Mouse (Mus musculus) urinary bladder, adult 2 months (tissue): Measurements from ENCODE around the gene Zfp385b. TPM values are rescaled to one million over a fixed set of nuclear protein-coding genes. Genes with fewer than 3 reads are reported as not detected.
"Not testable (repeated sequence)": the region's sequence is repeated elsewhere in the genome, so short reads cannot be mapped to it uniquely, and the experiment has no call there.

Source experiments
- DNase-seq: peaks from one replicate; pipeline ENCODE4 v3.0.0; 2022; ENCODE audit warnings: low spot score
- polyA plus RNA-seq: library from polyadenylated mRNA; depleted of rRNA; stranded (reverse); fragments of >200 nt; gene quantifications from 2 replicates; pipeline ENCODE4 v1.2.3, GENCODE M21; 2012

The Zfp385b gene
- polyA plus RNA-seq, 1 experiment = 2.0 TPM

DNA sequence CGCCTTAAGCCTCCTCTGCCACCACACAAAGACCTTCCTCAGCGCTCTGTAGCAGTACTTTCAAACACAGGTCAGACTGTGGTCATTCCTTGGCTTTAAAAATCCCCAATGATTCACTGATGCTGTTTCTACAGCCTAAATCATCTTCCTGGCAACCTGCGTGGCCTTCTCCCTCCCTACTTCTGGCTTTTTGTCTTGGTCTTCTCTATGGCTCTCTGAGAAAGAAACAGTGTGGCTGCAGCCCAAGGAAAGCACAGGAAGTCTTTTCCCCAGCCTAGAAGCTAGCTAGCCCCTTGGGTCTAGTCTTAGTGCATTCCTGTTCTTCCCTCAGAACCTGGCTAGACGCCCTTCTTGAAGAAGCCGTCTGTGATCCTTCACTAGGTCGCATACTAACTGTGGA, 359.4 kb downstream of the Zfp385b start:
- no peak for DNase-seq

GRCm38 (mm10) chr2:77458431-77458830, 361.0 kb downstream of the Zfp385b start:
- no peak for DNase-seq

- DNase-seq = no peak
Measured at GRCm38 (mm10) chr2:77457120-77457519, 362.3 kb downstream of the Zfp385b start.

DNA sequence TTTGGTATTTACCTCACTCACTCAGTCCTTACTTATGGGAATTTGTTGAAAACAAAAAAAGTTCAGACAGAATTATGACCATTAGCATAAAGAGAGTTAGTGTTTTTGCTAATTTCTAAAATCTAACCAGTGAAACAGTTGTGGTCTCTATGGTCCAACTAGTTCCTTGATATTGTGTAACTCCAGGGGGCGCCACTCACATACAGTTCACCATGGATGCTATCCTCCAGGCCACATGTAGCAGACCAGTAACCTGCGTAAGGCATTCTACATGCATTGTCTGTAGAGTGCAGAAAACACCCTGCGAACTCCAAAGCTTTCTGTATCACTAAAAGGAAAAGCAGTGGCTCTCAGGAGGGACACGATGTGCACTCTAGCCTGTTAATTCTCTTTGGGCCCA, 362.8 kb downstream of the Zfp385b start:
- no peak for DNase-seq

DNA sequence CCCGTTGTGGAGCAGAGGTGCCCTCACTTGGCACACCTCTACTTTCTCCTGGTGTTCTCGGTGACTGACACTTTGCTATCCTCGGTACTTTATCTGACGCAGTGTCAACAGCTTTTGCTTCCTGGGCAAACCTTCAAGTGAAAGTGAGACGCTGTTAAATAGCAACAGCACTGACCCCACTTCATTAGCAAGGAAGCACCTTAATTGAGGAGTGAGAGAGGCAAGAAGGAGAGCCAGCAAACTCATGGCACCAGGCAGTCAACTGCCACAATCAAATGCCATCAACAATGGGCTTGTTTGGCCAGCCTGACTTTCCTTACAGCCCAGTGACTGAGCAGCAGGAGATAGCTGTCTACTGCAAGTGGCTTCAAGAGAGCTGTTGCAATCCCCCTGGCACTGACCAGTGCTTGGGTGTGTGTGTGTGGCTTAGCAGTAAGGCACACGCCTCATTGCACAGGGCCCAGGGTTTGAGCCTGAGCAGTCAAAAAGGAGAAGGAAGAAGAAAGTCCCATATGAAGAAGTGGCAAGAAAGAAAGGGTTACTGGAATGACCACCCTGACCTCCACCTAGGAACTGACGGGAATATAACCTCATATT, 365.0 kb downstream of the Zfp385b start:
- DNase-seq = no peak

GRCm38 (mm10) chr2:77453786-77454185, 365.7 kb downstream of the Zfp385b start:
- no peak for DNase-seq

DNA sequence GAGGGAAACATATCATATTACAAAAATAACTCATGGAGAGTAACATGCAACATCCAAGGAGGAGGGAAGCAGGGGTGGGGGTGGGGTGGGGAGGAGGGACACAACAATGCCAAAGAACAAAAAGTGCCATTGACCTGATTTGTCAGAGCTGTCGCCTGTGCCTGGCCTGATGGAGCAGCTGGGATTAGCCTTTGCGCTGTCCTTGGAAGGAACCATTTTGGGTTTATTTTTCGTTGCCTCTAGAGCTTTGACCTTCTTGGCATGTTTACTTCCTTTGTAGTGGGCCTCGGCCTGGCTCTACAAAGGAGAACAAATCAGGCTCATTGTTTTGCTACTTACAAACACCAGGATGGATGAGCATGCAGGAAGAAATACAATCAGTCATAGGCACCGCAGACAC, 369.4 kb downstream of the Zfp385b start:
- DNase-seq = not testable (repeated sequence)

DNA sequence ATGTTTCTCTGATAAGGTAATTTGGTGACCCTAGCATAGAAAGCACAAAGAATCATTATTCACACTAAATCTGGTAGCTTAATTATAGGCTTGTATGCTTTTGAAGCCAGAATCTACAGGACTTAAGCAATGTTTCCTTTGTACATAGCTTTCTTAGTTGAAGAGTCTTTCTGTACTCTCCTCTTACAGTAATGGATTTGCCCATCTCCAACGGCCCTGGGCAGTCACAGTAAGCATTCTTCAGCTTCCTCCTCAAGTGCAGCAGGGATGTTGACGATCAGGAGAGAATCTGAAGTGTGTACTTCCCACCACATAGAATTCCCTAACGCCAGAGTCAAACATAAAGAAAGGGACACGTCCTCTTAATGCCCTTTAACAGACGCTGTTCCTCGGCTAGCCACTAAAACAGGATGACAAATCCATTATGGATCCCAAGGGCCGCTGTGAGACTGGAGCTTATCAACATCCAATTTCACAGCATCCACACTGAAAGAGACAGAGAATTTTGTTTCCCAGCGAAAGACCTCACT, 370.4 kb downstream of the Zfp385b start:
- no peak for DNase-seq

- DNase-seq = no peak
Measured at GRCm38 (mm10) chr2:77444282-77444681, 375.2 kb downstream of the Zfp385b start.

DNA sequence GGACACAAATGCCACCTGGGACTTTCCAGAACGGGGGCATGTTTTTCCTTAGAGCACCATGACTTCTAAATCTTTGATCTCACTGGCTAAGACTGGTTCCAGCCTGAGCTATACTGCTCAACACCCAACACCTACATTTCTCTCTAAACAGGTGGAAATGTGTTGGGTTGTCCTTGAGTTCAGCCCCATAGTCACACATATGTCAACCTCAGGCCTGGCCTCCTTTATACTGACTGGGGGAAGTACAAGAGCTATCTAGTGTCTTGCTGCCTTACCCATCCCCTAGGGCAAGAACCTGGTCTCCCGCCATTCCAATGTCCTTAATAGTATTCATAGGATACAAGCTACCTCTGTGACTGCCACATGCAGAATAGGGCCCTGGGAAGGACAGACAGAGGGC, 378.8 kb downstream of the Zfp385b start:
- no peak for DNase-seq

- DNase-seq = no peak
Measured at GRCm38 (mm10) chr2:77436241-77436759, 383.1 kb downstream of the Zfp385b start.

GRCm38 (mm10) chr2:77419476-77419875, 400.0 kb downstream of the Zfp385b start:
- DNase-seq = no peak

- DNase-seq = no peak
Measured at GRCm38 (mm10) chr2:77418078-77418477, 401.4 kb downstream of the Zfp385b start.

DNA sequence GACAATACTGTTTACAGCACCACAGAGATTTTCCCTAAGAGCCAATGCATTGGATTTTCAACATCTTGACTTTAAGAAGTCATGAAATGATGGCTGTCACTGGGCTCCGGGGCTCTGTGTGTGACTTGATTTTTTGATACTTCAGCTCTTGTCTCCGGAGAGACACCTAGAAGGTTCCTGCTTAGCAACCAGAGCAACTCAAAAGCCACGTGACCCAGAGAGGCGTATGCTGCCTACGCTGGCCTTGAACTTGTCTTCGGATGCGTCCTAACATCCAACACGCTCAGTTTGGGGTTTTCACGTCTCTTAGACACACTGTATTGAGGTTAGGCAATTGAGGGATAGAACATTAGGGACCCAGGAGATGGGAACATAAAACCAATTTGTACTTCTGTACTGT, 407.3 kb downstream of the Zfp385b start:
- no peak for DNase-seq

DNA sequence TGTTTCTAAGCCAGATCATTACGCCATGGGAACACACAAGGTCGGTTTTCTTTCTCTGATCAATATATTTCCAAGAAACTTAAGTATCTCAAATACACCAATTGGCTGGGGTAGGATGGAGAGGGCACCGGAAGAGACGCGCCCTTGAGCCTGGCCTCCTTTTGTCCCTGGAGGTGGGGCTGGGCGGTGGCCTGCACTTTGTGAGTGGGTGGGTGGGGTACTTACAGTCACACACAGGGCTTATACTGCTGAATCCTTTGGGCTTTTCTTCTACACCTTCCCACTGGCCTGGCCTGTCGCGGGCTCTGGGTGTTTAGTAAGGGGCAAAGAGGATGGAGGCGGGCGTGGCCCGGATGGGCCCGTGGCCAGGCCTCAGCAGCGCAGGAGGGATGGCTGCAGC, 407.8 kb downstream of the Zfp385b start:
- no peak for DNase-seq

- no peak for DNase-seq
Measured at GRCm38 (mm10) chr2:77409521-77410135, 409.8 kb downstream of the Zfp385b start.

- no peak for DNase-seq
Measured at GRCm38 (mm10) chr2:77408972-77409371, 410.5 kb downstream of the Zfp385b start.

GRCm38 (mm10) chr2:77402329-77402728, 417.1 kb downstream of the Zfp385b start:
- DNase-seq = no peak

GRCm38 (mm10) chr2:77401438-77402235, 417.8 kb downstream of the Zfp385b start:
- DNase-seq = no peak

DNA sequence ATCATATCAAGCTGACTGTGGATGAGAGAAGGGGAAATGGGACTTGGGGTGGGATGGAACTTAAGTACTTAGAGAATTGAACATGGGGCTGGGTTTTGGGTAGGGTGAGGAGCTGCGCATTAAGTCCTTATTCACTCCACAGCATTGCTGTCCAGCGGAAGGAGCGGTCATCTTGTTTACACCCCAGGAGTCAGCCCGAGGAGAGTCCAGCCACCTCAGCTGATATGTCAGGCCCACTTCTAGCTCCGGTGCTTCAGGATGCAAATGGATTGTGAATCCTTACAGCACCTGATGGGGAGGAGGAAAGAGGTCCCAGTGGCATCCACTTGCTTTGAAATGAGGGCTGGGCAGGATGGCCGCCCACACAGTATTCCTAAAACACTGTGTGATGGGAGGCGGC, 425.6 kb downstream of the Zfp385b start:
- DNase-seq = no peak

DNA sequence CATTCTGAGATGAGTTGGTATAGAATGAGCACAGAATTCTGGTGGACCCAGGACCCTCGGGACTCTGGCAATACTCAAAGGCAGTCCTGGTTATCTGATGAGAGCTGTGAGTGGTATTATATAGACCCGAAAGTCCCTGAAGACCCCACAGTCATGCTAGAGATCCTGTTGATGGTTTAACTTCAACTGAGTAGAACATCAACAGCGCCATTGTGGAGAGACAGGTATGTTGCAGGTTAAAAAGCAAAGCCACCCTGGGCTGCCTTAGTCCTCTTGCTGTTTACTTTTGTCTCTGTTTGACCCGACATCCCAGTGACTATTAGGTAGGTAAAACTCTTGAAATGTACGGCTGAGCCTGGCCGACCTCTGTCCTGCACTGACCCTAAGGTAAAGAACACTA, 431.3 kb downstream of the Zfp385b start:
- DNase-seq = no peak

- peak; percentile 27 for DNase-seq
Measured at GRCm38 (mm10) chr2:77386515-77386914, 432.9 kb downstream of the Zfp385b start.

DNA sequence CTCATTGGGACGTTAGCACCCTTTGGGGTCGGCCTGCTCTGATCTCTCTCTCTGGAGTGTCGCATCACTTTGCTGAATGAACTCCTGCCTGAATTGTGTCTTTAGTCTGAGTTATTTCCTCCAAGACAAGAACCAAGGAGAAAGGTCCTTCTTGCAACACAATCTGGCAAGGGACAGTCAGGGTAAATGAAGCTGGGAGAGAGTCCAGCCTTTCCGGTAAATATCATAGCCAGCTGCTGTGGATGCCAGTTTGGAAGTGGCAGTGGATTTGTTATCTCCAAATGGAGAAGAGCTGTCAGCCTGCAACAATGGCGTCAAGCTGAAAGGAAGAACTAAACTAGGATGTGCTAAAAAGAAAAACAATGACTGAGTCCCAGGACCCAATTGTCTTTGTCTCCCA, 436.7 kb downstream of the Zfp385b start:
- DNase-seq = no peak
